Mouse (Mus musculus): Measurements from ENCODE around the gene Urah. TPM values are rescaled to one million over a fixed set of nuclear protein-coding genes. Genes with fewer than 3 reads are reported as not detected.

The Urah gene
- polyA plus RNA-seq, 1 experiment from 2014 or later, result 6.1 TPM

- Histone ChIP-seq H3K27ac (ENCODE audit: low read length) (no peak within 1 kb of the TSS), H3K9ac (ENCODE audit: low read depth, low read length) (0 out of 2 replicates have a peak within 1 kb of the TSS, but pooled peaks have one; percentile 2), H3K4me1 (ENCODE audit: control insufficient read depth, insufficient read depth, low read length) (no peaks in the 10 kb centered on the region), H3K4me2 (ENCODE audit: low read depth, low read length) (no peak within 1 kb of the TSS), H3K27me3 (replicated peaks; ENCODE audit: control insufficient read depth, insufficient read depth, low read length) (no peaks in the 10 kb centered on the region), H3K9me3 (ENCODE audit: control insufficient read depth, low read length) (no peaks in the 10 kb centered on the region), H3K4me3 (ENCODE audit: low read length) (no peak within 1 kb of the TSS), H3K36me3 (ENCODE audit: control insufficient read depth, insufficient read depth, low read length) (peaks cover 4% of the 10 kb centered on the region; the same call in 1 of the 2 replicates)
- ATAC-seq, result no peak; the same call in 1 of the 2 replicates
- WGBS, result 63% methylated on average over 11 of the region's 11 CpGs
Observed at GRCm38 (mm10) chr7:140847755-140848580, 13.2 kb downstream of the Urah start, which contains the start of gene Odf3. Gene Odf3 (plus strand): TSS chr7:140847805.

- Histone ChIP-seq H3K4me1 (ENCODE audit: control insufficient read depth, insufficient read depth, low read length) (no peaks in the 10 kb centered on the region), H3K27ac (ENCODE audit: low read length) (no peak overlapping the region), H3K9me3 (ENCODE audit: control insufficient read depth, low read length) (no peaks in the 10 kb centered on the region), H3K36me3 (ENCODE audit: control insufficient read depth, insufficient read depth, low read length) (peaks cover 5% of the 10 kb centered on the region; the same call in 1 of the 2 replicates), H3K9ac (ENCODE audit: low read depth, low read length) (no peak overlapping the region), H3K27me3 (replicated peaks; ENCODE audit: control insufficient read depth, insufficient read depth, low read length) (no peaks in the 10 kb centered on the region), H3K4me2 (ENCODE audit: low read depth, low read length) (no peak overlapping the region), H3K4me3 (ENCODE audit: low read length) (no peak overlapping the region)
- no peak for ATAC-seq
- 96% methylated on average over 10 of the region's 10 CpGs for WGBS
Observed at GRCm38 (mm10) chr7:140848591-140848990, 13.8 kb downstream of the Urah start.

- no peaks in the 10 kb centered on the region for H3K9me3 ChIP-seq (ENCODE audit: control insufficient read depth, low read length)
- 96% methylated on average over 4 of the region's 4 CpGs for WGBS
- no peak overlapping the region for H3K27ac ChIP-seq (ENCODE audit: low read length)
- no peaks in the 10 kb centered on the region for H3K27me3 ChIP-seq (replicated peaks; ENCODE audit: control insufficient read depth, insufficient read depth, low read length)
- H3K36me3 ChIP-seq (ENCODE audit: control insufficient read depth, insufficient read depth, low read length), result peaks cover 11% of the 10 kb centered on the region; the same call in 1 of the 2 replicates
- H3K4me3 ChIP-seq (ENCODE audit: low read length), result no peak overlapping the region
- no peak overlapping the region for H3K4me2 ChIP-seq (ENCODE audit: low read depth, low read length)
- H3K4me1 ChIP-seq (ENCODE audit: control insufficient read depth, insufficient read depth, low read length), result peaks cover 6% of the 10 kb centered on the region
- H3K9ac ChIP-seq (ENCODE audit: low read depth, low read length), result no peak overlapping the region
- ATAC-seq, result no peak
Observed at GRCm38 (mm10) chr7:140851916-140852315, 17.1 kb downstream of the Urah start.

- no peak overlapping the region for H3K4me3 ChIP-seq (ENCODE audit: low read length)
- no peak overlapping the region for H3K9ac ChIP-seq (ENCODE audit: low read depth, low read length)
- H3K9me3 ChIP-seq (ENCODE audit: control insufficient read depth, low read length), result no peaks in the 10 kb centered on the region
- 82% methylated on average over 9 of the region's 9 CpGs for WGBS
- peaks cover 12% of the 10 kb centered on the region for H3K4me1 ChIP-seq (ENCODE audit: control insufficient read depth, insufficient read depth, low read length)
- no peaks in the 10 kb centered on the region for H3K27me3 ChIP-seq (replicated peaks; ENCODE audit: control insufficient read depth, insufficient read depth, low read length)
- H3K4me2 ChIP-seq (ENCODE audit: low read depth, low read length), result no peak overlapping the region
- no peak for ATAC-seq
- peaks cover 11% of the 10 kb centered on the region; the same call in 1 of the 2 replicates for H3K36me3 ChIP-seq (ENCODE audit: control insufficient read depth, insufficient read depth, low read length)
- no peak overlapping the region for H3K27ac ChIP-seq (ENCODE audit: low read length)
Observed at GRCm38 (mm10) chr7:140853386-140853785, 18.6 kb downstream of the Urah start.

GRCm38 (mm10) chr7:140854483-140854882 is 19.7 kb downstream of the Urah start:
- ATAC-seq, result no peak
- Histone ChIP-seq H3K4me3 (ENCODE audit: low read length) (no peak overlapping the region), H3K9me3 (ENCODE audit: control insufficient read depth, low read length) (no peaks in the 10 kb centered on the region), H3K4me1 (ENCODE audit: control insufficient read depth, insufficient read depth, low read length) (peaks cover 19% of the 10 kb centered on the region), H3K9ac (ENCODE audit: low read depth, low read length) (no peak overlapping the region), H3K27me3 (replicated peaks; ENCODE audit: control insufficient read depth, insufficient read depth, low read length) (no peaks in the 10 kb centered on the region), H3K4me2 (ENCODE audit: low read depth, low read length) (no peak overlapping the region), H3K27ac (ENCODE audit: low read length) (no peak overlapping the region), H3K36me3 (ENCODE audit: control insufficient read depth, insufficient read depth, low read length) (peaks cover 11% of the 10 kb centered on the region; the same call in 1 of the 2 replicates)
- WGBS, result 94% methylated on average over 18 of the region's 18 CpGs

- H3K36me3 ChIP-seq (ENCODE audit: control insufficient read depth, insufficient read depth, low read length), result peaks cover 11% of the 10 kb centered on the region; the same call in 1 of the 2 replicates
- 65% methylated on average over 9 of the region's 9 CpGs for WGBS
- no peaks in the 10 kb centered on the region for H3K27me3 ChIP-seq (replicated peaks; ENCODE audit: control insufficient read depth, insufficient read depth, low read length)
- peak overlapping the region; percentile 91 for H3K4me2 ChIP-seq (ENCODE audit: low read depth, low read length)
- H3K4me1 ChIP-seq (ENCODE audit: control insufficient read depth, insufficient read depth, low read length), result peaks cover 19% of the 10 kb centered on the region
- no peaks in the 10 kb centered on the region for H3K9me3 ChIP-seq (ENCODE audit: control insufficient read depth, low read length)
- H3K4me3 ChIP-seq (ENCODE audit: low read length), result peak overlapping the region; percentile 87
- peak overlapping the region; percentile 90 for H3K9ac ChIP-seq (ENCODE audit: low read depth, low read length)
- no peak for ATAC-seq
- H3K27ac ChIP-seq (ENCODE audit: low read length), result no peak overlapping the region
Observed at GRCm38 (mm10) chr7:140855181-140855580, 20.4 kb downstream of the Urah start.

GRCm38 (mm10) chr7:140855860-140856784 is 21.3 kb downstream of the Urah start, which contains the start of gene Gm45785:
Gene Gm45785 (minus strand): TSS chr7:140856331.
- Histone ChIP-seq H3K4me3 (ENCODE audit: low read length) (peak within 1 kb of the TSS; percentile 87), H3K4me2 (ENCODE audit: low read depth, low read length) (peak within 1 kb of the TSS; percentile 91), H3K36me3 (ENCODE audit: control insufficient read depth, insufficient read depth, low read length) (peaks cover 11% of the 10 kb centered on the region; the same call in 1 of the 2 replicates), H3K9ac (ENCODE audit: low read depth, low read length) (peak within 1 kb of the TSS; percentile 90), H3K4me1 (ENCODE audit: control insufficient read depth, insufficient read depth, low read length) (peaks cover 19% of the 10 kb centered on the region), H3K9me3 (ENCODE audit: control insufficient read depth, low read length) (no peaks in the 10 kb centered on the region), H3K27me3 (replicated peaks; ENCODE audit: control insufficient read depth, insufficient read depth, low read length) (no peaks in the 10 kb centered on the region), H3K27ac (ENCODE audit: low read length) (peak within 1 kb of the TSS; percentile 85)
- ATAC-seq, result peak; percentile 86
- WGBS, result 1% methylated on average over 51 of the region's 51 CpGs

- peak within 1 kb of the TSS; percentile 85 for H3K27ac ChIP-seq (ENCODE audit: low read length)
Observed at GRCm38 (mm10) chr7:140856785-140857549, 22.1 kb downstream of the Urah start, which contains the start of gene Ric8a. Gene Ric8a (plus strand): TSS chr7:140856957.

More at GRCm38 (mm10) chr7:140856785-140857549, 22.1 kb downstream of the Urah start, which contains the start of gene Ric8a:
- WGBS, result 0% methylated on average over 50 of the region's 50 CpGs
- H3K4me2 ChIP-seq (ENCODE audit: low read depth, low read length), result peak within 1 kb of the TSS; percentile 91
- peak within 1 kb of the TSS; percentile 87 for H3K4me3 ChIP-seq (ENCODE audit: low read length)
- no peaks in the 10 kb centered on the region for H3K9me3 ChIP-seq (ENCODE audit: control insufficient read depth, low read length)
- ATAC-seq, result peak; percentile 90
- peaks cover 11% of the 10 kb centered on the region for H3K36me3 ChIP-seq (ENCODE audit: control insufficient read depth, insufficient read depth, low read length)
- peaks cover 19% of the 10 kb centered on the region for H3K4me1 ChIP-seq (ENCODE audit: control insufficient read depth, insufficient read depth, low read length)
- H3K9ac ChIP-seq (ENCODE audit: low read depth, low read length), result peak within 1 kb of the TSS; percentile 90
- H3K27me3 ChIP-seq (replicated peaks; ENCODE audit: control insufficient read depth, insufficient read depth, low read length), result no peaks in the 10 kb centered on the region
